Mouse (Mus musculus): ENCODE measurements around the gene Atp6v0e. TPM values are rescaled to one million over a fixed set of nuclear protein-coding genes. Genes with fewer than 3 reads are reported as not detected.

Atp6v0e gene
- 100 to 1,000 TPM; 311 to 385 TPM for polyA plus RNA-seq (2017; shearing (Covaris generic))

DNA sequence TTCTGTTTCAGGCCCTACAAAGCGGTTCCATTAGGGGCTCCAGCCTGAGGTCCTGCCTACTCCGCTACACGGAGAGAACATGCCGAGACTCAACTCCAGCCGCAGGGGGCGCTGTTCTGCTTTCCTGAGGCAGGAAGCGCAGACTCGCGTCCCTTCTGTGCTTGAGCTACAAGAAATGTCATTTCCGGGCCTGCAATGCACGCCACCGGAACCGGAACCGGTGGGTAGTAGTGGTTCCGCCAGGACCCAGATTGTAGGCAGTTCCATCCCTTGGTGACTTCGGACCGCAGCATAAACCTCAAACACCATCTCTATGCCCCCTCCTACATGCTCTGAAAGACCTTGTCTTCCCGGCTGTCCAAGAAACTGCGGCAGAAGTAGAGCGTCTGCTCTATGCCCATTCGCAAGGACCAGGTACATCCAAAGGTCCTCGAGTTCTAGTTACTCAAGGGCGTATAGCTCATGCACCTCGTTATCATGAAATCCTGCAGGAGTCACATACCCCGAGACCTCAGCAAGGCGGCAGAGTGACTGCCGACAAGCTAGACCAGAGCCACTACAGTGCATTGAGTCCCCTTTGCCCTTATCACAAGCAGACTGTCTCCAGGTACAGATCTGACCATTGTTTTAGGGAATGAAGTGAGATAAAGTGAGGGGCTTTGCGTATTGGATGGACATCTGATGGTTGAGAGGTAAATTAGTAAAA is at the start of gene Atp6v0e:
Gene Atp6v0e (plus strand): TSS at position 254 of the 706 bp plus-strand sequence.

DNA sequence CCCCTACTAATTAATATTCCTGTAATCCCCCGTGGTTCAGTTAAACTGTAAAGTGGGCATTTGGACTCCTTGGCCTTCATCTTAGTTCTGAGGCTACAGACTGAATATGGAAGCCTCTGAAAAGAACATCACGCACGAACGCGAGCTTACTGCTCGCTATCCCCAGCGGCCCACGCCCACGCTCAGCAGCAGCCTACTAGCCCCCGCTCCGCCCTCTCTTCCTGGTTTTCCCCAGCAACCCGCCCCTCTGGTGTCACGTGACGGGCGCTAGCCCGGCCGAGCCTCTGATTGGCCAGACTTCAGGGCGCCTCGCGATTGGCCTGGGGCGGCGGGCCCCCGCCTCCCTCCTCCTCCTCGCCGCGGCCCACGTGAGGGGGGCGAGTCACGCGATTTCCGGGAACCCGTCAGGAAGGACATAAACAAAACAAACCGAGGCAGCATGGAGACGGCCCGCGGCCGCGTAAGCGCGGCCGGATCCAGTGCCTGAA is 52.3 kb downstream of the Atp6v0e start, which contains the start of gene Crebrf:
Gene Crebrf (plus strand): TSS at position 380 of the 488 bp plus-strand sequence.

Other genes starting within 250 kb of the Atp6v0e start
- gene Neurl1b, start 248.4 kb upstream of the Atp6v0e start, polyA plus RNA-seq (2017; shearing (Covaris generic)), result 1 to 10 TPM in 1 of 2 experiments, under 1 TPM in 1; 0.10 to 1.7 TPM
- 100 to 1,000 TPM in 1 of 2 experiments, 10 to 100 TPM in 1; 55.3 to 127 TPM for gene Ergic1, start 101.7 kb upstream of the Atp6v0e start, polyA plus RNA-seq (2017; shearing (Covaris generic))
- 100 to 1,000 TPM; 239 to 360 TPM for gene Dusp1, start 101.1 kb upstream of the Atp6v0e start, polyA plus RNA-seq (2017; shearing (Covaris generic))
- 10 to 100 TPM; 48.9 to 66.5 TPM for gene Crebrf, start 52.4 kb downstream of the Atp6v0e start, polyA plus RNA-seq (2017; shearing (Covaris generic))
- gene Bnip1, start 117.8 kb downstream of the Atp6v0e start, polyA plus RNA-seq (2017; shearing (Covaris generic)), result 10 to 100 TPM; 27.7 to 36.1 TPM
- gene Nkx2-5, start 181.8 kb downstream of the Atp6v0e start, polyA plus RNA-seq (2017; shearing (Covaris generic)), result under 1 TPM in 1 of 2 experiments, not detected in 1; 0.43 TPM